Mouse (Mus musculus) kidney, adult 2 months (tissue): Measurements from ENCODE around the gene Rufy3. TPM values are rescaled to one million over a fixed set of nuclear protein-coding genes. Genes with fewer than 3 reads are reported as not detected.
A peak's percentile ranks its signal among the peaks of the same experiment; 100 is the strongest.

Source experiments
- DNase-seq: peaks from one replicate; pipeline ENCODE4 v3.0.0; 2021
- H3K27ac ChIP-seq: fragments of 200-500 bp; 2 replicates; pipeline ENCODE4 v1.5.1; 2012; ENCODE audit warnings: low read depth, low read length, control low read depth, inconsistent platforms; ENCODE audit not compliant: insufficient read depth
- H3K27me3 ChIP-seq: fragments of 200-500 bp; replicated peaks from 2 replicates; pipeline ENCODE4 v1.6.1; 2012; ENCODE audit warnings: mild to moderate bottlenecking, moderate library complexity, low read length, inconsistent platforms; ENCODE audit not compliant: control insufficient read depth, insufficient read depth
- H3K36me3 ChIP-seq: fragments of 200-500 bp; 2 replicates; pipeline ENCODE4 v1.6.1; 2012; ENCODE audit warnings: mild to moderate bottlenecking, moderate library complexity, low read length, inconsistent platforms; ENCODE audit not compliant: control insufficient read depth, insufficient read depth
- H3K4me1 ChIP-seq: fragments of 200-500 bp; 2 replicates; pipeline ENCODE4 v1.6.1; 2011; ENCODE audit warnings: low read length; ENCODE audit not compliant: control insufficient read depth, insufficient read depth
- H3K4me3 ChIP-seq: fragments of 200-500 bp; 2 replicates; pipeline ENCODE4 v1.5.1; 2011; ENCODE audit warnings: mild to moderate bottlenecking, low read depth, low read length, control low read depth; ENCODE audit not compliant: insufficient read depth
- CTCF ChIP-seq: fragments of 200-500 bp; conservative IDR thresholded peaks from 2 replicates; pipeline ENCODE4 v1.5.1; 2011; ENCODE audit warnings: low read depth, mild to moderate bottlenecking, control low read depth, low read length, moderate library complexity, mixed read lengths; ENCODE audit not compliant: insufficient read depth, insufficient read length
- POLR2A ChIP-seq: fragments of 200-500 bp; IDR thresholded peaks from one replicate; pipeline ENCODE4 v1.6.1; 2011; ENCODE audit warnings: low read depth, low read length, control low read depth
- WGBS: fragments of 180-500 bp; shearing (Covaris S2); methylation state at CpG from one replicate; pipeline ENCODE4 v1.1.7; 2018; 5-methylcytosine and 5-hydroxymethylcytosine counted together
- polyA plus RNA-seq: library from polyadenylated mRNA; depleted of rRNA; stranded (reverse); fragments of >200 nt; gene quantifications from 2 replicates; pipeline ENCODE4 v1.2.3, GENCODE M21; 2012

Rufy3 gene
- polyA plus RNA-seq, 1 experiment: 24.0 TPM

DNA sequence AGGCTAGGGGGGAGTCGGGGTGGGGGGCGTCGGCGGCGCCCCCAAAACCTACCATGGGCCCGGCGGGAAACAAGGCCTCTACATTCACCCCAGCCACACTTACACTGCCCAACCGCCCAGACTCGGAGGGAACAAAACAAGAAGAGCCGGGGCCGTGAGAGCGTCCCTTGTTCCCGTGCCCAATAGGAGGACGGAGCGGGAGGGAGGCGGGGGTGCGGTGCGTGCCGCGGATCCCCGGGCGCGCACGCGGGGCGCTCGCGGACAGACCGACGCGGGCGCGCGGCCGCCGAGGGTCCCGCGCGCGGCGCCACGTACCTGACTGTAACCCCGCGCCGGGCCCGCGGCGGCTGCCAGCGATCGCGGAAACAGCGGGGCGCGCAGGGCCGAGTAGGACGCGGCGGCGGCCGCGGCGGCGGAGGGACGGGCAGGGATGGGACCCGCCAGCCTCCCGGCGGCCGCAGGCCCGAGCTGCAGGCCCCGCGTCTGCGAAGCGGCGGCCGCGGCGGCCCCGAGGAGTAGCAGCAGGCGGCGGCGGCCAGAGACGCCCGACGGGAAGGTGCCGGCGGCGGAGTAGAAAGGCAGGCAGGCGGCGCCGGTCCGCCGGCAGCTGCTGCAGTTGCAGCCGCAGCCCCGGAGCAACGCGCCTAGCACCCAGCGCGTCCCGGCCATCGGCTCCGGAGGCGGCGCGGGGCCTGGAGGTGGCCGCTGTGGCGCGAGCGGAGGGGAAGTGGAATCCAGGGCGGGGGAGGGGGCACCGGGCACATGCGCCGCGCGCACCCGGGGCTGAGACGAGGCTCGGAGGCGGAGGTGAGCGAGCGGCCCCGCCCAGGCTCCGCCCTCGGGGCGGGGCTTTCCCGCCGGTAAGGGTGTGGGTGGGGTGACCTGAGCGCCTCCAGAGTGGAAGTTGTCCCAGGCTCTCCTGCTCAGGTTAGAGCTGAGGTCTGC, 110.9 kb downstream of the Rufy3 start, which contains the start of gene Grsf1:
Grsf1 (minus strand) TSS at position 729 of the 945 bp plus-strand sequence.
- Histone ChIP-seq H3K4me3 (peak within 1 kb of the TSS; percentile 60), H3K27me3 (no peaks in the 10 kb centered on the region), H3K36me3 (peaks cover 1% of the 10 kb centered on the region), H3K27ac (peak within 1 kb of the TSS; percentile 61), H3K4me1 (peaks cover 8% of the 10 kb centered on the region)
- peak; percentile 97 for DNase-seq
- TF ChIP-seq POLR2A: peak; percentile 29
- no peak for TF ChIP-seq CTCF
- WGBS: under 1% methylated on average over 126 of the region's 127 CpGs

DNA sequence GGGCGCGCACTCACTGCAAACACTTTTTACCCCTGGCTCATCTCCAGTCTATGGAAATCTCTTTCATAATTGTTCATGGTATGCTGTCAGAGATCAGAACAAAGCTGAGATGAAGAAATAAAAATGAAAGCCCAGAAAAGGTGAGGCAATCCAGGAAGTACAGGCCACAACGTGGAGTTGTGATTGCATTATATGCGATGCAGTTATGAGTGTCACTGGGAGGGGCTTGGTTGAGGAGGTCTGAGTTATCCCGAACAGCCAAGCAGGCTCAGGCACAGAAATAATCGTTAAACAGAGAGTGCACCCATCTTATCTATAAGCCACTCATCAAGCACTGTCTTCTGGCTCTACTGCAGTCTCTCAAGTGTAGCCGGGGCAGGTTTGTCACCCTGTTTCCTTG, 114.1 kb downstream of the Rufy3 start:
- H3K4me1 ChIP-seq: peaks cover under 1% of the 10 kb centered on the region
- no peaks in the 10 kb centered on the region for H3K36me3 ChIP-seq

DNA sequence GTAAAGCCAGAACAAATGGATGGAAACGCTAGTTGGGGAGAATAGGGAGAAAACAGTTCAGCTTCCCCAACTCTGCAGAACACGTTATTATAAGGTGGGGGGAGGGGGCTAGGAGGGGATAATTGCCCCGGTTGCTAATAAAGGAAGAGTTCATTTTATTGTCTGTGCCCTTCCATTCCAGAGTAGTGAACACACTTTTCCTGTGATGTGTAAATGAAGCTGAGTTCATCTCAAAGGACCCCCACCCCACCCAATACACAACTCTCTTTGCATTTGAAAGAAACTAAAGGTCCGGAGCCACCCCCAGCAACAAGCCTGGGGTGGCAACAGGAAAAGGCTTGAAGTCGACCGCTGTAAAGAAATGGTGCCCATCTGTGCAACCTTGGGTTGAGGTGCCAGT, 114.5 kb downstream of the Rufy3 start:
- Histone ChIP-seq H3K4me3 (no peak overlapping the region), H3K27ac (no peak overlapping the region), H3K36me3 (no peaks in the 10 kb centered on the region), H3K27me3 (no peaks in the 10 kb centered on the region), H3K4me1 (no peaks in the 10 kb centered on the region; the same call in 1 of the 2 replicates)
- no peak for DNase-seq
- TF ChIP-seq CTCF (no peak), POLR2A (no peak)
- WGBS: 28% methylated on average over 6 of the region's 6 CpGs

More for the DNA sequence above, 114.1 kb downstream of the Rufy3 start:
- TF ChIP-seq POLR2A: no peak
- TF ChIP-seq CTCF: no peak
- no peak overlapping the region for H3K4me3 ChIP-seq
- 52% methylated on average over 7 of the region's 7 CpGs for WGBS
- H3K27ac ChIP-seq: no peak overlapping the region
- no peaks in the 10 kb centered on the region for H3K27me3 ChIP-seq
- DNase-seq: no peak

DNA sequence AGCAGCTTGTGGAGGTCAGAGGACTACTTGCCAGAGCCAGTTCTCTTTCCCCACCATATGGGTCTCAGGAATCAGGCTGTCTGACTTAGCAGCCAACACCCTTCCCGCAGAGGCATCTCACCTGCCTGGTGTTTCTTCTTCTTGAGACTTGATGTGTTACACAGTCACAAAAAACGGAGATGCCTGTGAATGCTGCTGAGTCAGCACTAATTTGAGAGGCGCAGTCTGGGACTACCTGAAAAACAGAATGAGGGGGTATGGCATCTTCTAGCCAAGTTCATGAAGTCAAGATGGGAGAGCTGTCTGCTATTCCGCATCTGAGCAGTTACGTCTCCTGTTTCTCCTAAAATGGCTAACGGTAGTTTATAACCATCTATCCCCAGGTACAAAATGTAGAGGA, 115.7 kb downstream of the Rufy3 start:
- Histone ChIP-seq H3K27ac (no peak overlapping the region), H3K4me1 (no peaks in the 10 kb centered on the region; the same call in 1 of the 2 replicates), H3K36me3 (no peaks in the 10 kb centered on the region), H3K27me3 (peaks cover 3% of the 10 kb centered on the region; the same call in 1 of the 2 replicates), H3K4me3 (no peak overlapping the region)
- DNase-seq: no peak
- 84% methylated on average over 6 of the region's 6 CpGs for WGBS
- no peak for TF ChIP-seq POLR2A

DNA sequence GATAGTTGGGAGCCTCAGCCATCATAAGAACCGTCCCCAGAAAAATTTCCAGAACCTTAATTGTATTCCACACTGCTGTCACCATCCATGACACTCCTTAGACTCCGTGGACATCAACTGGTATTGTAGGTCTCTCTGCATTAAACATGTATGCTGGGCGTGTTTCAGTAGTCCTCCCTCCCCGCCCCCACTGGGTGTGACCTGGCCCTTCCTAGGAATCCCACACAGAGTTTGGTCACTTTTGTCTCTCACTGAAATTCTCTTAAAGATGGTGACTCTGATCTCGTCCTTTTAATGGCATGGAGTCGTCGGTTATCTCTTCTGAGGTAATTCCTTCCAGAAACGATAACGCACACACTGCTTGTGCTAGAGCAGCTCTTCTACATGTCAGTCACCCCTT, 118.9 kb downstream of the Rufy3 start:
- Histone ChIP-seq H3K4me3 (no peak overlapping the region), H3K4me1 (no peaks in the 10 kb centered on the region), H3K36me3 (no peaks in the 10 kb centered on the region), H3K27me3 (peaks cover 5% of the 10 kb centered on the region; the same call in 1 of the 2 replicates), H3K27ac (no peak overlapping the region)
- TF ChIP-seq CTCF (no peak), POLR2A (no peak)
- 75% methylated on average over 9 of the region's 9 CpGs for whole genome bisulfite sequencing
- DNase-seq: no peak

DNA sequence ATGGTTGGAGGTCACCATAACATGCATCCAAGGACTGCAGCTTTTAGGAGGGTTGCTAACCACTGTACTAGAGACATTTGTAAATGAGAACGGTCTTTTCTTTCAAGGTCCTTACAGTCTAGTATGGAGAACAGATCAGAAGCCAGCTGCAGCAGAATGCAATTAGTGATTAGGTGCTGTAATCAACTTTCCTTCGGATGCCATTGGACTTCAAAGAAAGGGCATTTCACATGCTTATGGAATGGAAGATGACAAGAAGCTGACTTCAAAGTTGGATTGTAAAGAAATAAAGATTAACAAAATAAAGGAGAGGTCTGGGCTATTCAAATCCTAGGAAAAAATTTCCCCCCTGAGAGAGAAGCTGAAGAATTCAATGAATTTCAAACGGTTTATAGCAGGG, 119.4 kb downstream of the Rufy3 start:
- TF ChIP-seq CTCF: no peak
- no peak for TF ChIP-seq POLR2A
- DNase-seq: no peak
- Histone ChIP-seq H3K27ac (no peak overlapping the region), H3K4me3 (no peak overlapping the region), H3K36me3 (no peaks in the 10 kb centered on the region), H3K4me1 (no peaks in the 10 kb centered on the region), H3K27me3 (peaks cover 5% of the 10 kb centered on the region; the same call in 1 of the 2 replicates)
- WGBS: 16% methylated on average over 3 of the region's 3 CpGs

DNA sequence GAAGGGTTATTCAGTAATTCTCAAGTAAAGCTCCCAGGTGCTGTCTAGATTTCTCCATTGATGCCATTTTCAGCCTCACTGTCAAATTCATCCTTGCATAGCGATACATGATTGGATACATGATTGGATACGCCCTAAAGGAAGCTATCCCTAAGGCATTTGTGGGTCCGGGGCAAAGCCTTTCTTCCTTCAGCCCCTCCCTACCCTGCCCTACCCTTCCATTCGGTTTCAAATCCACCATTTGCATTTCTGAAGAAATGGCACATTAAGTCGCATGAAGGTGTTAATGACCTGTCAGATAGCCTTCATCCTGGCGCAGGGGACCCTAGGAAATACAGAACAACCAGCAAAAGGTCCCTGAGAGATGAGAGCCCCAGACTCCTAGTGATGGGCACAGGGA, 120.5 kb downstream of the Rufy3 start:
- Histone ChIP-seq H3K4me3 (no peak overlapping the region), H3K4me1 (no peaks in the 10 kb centered on the region), H3K27me3 (peaks cover 5% of the 10 kb centered on the region; the same call in 1 of the 2 replicates), H3K27ac (no peak overlapping the region), H3K36me3 (no peaks in the 10 kb centered on the region)
- no peak for TF ChIP-seq POLR2A
- TF ChIP-seq CTCF: no peak
- WGBS: 8% methylated on average over 6 of the region's 6 CpGs
- no peak for DNase-seq
